Mouse (Mus musculus) limb, embryonic 12.5 days (tissue): ENCODE results near the gene Rnf126. TPM values are rescaled to one million over a fixed set of nuclear protein-coding genes. Genes with fewer than 3 reads are reported as not detected.

Experiments used
- ATAC-seq: fragments of 200-750 bp; cut with Nextera tagmentation; 2 replicates; pipeline ENCODE4 v1.8.0; 2017; ENCODE audit warnings: low read depth, moderate TSS enrichment; ENCODE audit not compliant: insufficient number of reproducible peaks, insufficient read depth, low FRiP score, low TSS enrichment
- H3K27ac ChIP-seq: fragments of 300-500 bp; sonication (generic); 2 replicates; pipeline ENCODE4 v1.5.1; 2016; ENCODE audit warnings: mild to moderate bottlenecking, moderate library complexity
- H3K27me3 ChIP-seq: fragments of 300-500 bp; sonication (generic); 2 replicates; pipeline ENCODE4 v1.6.1; 2016; ENCODE audit warnings: mild to moderate bottlenecking, moderate library complexity
- H3K36me3 ChIP-seq: fragments of 300-500 bp; sonication (generic); 2 replicates; pipeline ENCODE4 v1.6.1; 2016; ENCODE audit warnings: mild to moderate bottlenecking, moderate library complexity
- H3K4me1 ChIP-seq: fragments of 300-500 bp; sonication (generic); replicated peaks from 2 replicates; pipeline ENCODE4 v1.6.1; 2016
- H3K4me2 ChIP-seq: fragments of 300-500 bp; sonication (generic); 2 replicates; pipeline ENCODE4 v1.6.1; 2016; ENCODE audit warnings: mild to moderate bottlenecking, moderate library complexity
- H3K4me3 ChIP-seq: fragments of 300-500 bp; sonication (generic); replicated peaks from 2 replicates; pipeline ENCODE4 v1.5.1; 2016; ENCODE audit warnings: mild to moderate bottlenecking
- H3K9ac ChIP-seq: fragments of 300-500 bp; sonication (generic); replicated peaks from 2 replicates; pipeline ENCODE4 v1.6.1; 2016; ENCODE audit warnings: mild to moderate bottlenecking, moderate library complexity
- H3K9me3 ChIP-seq: fragments of 300-500 bp; sonication (generic); 2 replicates; pipeline ENCODE4 v1.6.1; 2016; ENCODE audit warnings: mild to moderate bottlenecking, moderate library complexity
- WGBS: fragments of 180-500 bp; shearing (Covaris S2); methylation state at CpG from one replicate; pipeline ENCODE4 v1.1.7; 2016; 5-methylcytosine and 5-hydroxymethylcytosine counted together
- polyA plus RNA-seq: library from polyadenylated mRNA; unstranded; fragments of >200 nt; fragmentation: Nextera tagmentation; extraction: Ambion mirVana; gene quantifications from 2 replicates; pipeline ENCODE4 v1.2.1, GENCODE M21; 2016

Gene Rnf126
- polyA plus RNA-seq, 1 experiment from 2014 or later = 108 TPM

DNA sequence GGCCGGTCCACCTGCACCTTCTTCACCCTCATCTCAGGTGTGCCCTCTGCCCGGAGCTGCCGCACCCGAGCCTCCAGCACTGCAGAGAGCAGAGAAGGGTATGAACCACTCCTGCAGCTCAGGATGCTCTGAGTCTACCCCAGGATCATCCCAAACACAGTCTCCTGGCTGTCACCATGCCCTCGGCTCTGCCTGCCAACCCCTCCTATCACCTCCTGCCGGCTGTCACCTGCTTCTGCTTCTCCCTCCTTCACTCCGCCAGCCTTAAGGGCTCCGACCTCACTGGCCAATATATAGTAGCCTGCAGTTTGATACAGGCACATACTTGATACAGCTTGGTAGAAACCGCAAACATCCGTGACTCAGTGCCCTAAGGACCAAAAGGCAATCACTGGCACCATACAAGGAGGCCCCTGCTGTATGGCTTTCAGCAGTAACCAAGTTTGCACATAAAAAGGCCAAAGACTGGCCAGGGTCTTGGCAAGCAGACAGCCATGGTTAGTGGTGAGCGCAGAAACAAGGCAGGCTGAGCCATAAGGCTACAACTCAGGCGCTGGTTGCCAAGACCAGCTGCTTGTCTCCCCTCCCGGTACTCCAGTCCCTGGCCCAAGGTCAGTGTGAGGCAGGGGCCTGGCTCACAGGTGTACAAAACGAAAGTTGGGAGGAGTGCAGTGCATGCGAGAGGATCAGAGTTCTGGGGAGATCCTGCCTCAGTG lies 22.9 kb downstream of the Rnf126 start:
- 93% methylated on average over 15 of the region's 15 CpGs for whole genome bisulfite sequencing
- no peak overlapping the region for H3K27ac ChIP-seq
- H3K36me3 ChIP-seq = peaks cover 57% of the 10 kb centered on the region
- peaks cover 24% of the 10 kb centered on the region for H3K9me3 ChIP-seq
- H3K9ac ChIP-seq = no peak overlapping the region
- ATAC-seq = no peak
- no peak overlapping the region for H3K4me2 ChIP-seq
- H3K4me1 ChIP-seq = peaks cover 6% of the 10 kb centered on the region
- no peaks in the 10 kb centered on the region for H3K27me3 ChIP-seq
- no peak overlapping the region for H3K4me3 ChIP-seq

DNA sequence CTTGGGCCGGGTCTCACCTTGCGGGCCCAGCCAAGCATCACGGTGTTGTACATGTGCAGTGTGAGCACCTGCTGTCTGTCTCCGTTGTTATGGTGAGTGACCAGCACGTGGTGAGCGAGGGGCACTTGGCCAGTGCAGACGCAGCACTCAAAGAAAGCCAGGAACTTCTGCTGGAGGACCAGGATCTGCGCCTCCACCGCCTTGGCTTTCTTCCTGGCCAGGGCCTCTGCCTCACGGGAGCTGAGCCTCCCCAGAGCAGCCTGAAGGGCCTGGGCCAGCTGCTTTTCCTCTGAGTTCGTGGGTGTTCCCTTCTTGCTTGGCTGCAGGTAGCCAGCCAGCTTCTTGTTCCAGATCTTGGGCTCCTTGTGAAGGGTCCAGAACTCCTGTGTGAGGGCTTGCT lies 23.6 kb downstream of the Rnf126 start:
- no peak for ATAC-seq
- Histone ChIP-seq H3K9me3 (peaks cover 31% of the 10 kb centered on the region), H3K27me3 (no peaks in the 10 kb centered on the region), H3K4me1 (peaks cover 6% of the 10 kb centered on the region), H3K4me2 (no peak overlapping the region), H3K27ac (no peak overlapping the region), H3K4me3 (no peak overlapping the region), H3K36me3 (peaks cover 63% of the 10 kb centered on the region), H3K9ac (no peak overlapping the region)
- WGBS = 93% methylated on average over 11 of the region's 11 CpGs

DNA sequence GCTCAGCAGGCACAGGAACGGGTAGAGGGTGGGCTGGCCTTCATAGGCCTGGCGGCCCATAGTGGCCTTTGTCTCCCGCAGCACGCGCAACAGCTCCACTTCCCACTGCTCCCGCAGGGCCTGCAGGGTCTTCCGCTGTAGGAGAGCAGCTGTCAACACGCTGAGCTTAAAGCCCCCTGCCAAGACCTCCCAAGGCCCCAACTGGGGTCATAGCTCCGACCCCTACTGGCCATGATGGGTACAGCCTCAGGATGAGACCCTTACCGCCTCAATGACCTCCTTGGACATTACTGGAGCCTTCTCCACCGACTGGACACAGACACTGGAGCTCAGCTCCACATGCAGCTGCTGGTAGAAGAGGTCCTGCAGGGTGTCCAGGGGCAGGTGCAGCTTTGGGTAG lies 25.9 kb downstream of the Rnf126 start:
- 77% methylated on average over 11 of the region's 11 CpGs for WGBS
- ATAC-seq = no peak
- Histone ChIP-seq H3K36me3 (peaks cover 86% of the 10 kb centered on the region), H3K4me1 (peaks cover 6% of the 10 kb centered on the region), H3K4me2 (no peak overlapping the region), H3K9ac (no peak overlapping the region), H3K4me3 (no peak overlapping the region), H3K27ac (no peak overlapping the region), H3K9me3 (peaks cover 54% of the 10 kb centered on the region), H3K27me3 (peaks cover 18% of the 10 kb centered on the region)

DNA sequence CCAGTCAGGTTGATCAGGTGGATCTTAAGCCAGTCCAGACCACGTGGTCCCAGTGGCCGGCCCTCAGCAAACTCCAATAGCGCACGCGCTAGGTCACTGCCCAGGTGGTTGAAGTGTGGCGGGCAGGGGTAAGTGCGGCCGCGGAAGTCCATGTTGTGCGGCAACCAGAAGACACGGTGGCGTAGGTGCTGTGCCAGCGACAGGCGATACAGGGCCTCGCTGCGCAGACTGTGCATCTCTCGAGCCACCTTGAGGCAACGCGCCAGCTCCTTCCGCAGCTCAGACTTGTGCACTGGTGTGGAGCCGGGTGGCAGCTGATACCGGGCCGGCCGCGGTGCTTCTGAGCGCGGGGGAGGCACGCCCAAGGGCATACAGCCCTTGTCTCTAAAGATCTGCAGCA lies 27.5 kb downstream of the Rnf126 start:
- WGBS = 96% methylated on average over 28 of the region's 28 CpGs
- H3K9me3 ChIP-seq = peaks cover 64% of the 10 kb centered on the region
- no peak overlapping the region for H3K27ac ChIP-seq
- H3K4me1 ChIP-seq = peaks cover 5% of the 10 kb centered on the region; the same call in 1 of the 2 replicates
- H3K36me3 ChIP-seq = peaks cover 99% of the 10 kb centered on the region
- ATAC-seq = no peak
- peaks cover 34% of the 10 kb centered on the region for H3K27me3 ChIP-seq
- no peak overlapping the region for H3K4me2 ChIP-seq
- H3K9ac ChIP-seq = no peak overlapping the region
- H3K4me3 ChIP-seq = no peak overlapping the region

DNA sequence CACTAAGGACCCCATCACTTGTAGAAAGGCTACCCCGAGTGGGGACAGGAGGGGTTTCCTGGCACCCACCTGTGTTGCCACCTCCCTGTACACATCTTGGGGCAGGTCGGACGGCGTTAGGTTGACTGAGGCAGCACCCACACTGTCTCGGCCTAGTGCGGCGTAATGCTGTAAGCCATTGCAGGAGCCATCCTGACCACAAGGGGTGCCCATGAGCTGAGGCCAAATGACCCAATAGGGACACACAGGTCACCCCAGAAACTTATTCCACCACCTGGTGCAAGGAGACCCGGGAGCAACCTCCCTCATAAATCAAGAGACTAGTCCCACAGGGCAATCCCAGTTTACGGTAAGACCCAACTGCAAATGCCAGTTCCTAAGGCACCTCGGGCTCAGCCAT lies 28.5 kb downstream of the Rnf126 start:
- no peak for ATAC-seq
- H3K4me2 ChIP-seq = no peak overlapping the region
- H3K27me3 ChIP-seq = peaks cover 34% of the 10 kb centered on the region
- peaks cover 5% of the 10 kb centered on the region; the same call in 1 of the 2 replicates for H3K4me1 ChIP-seq
- H3K36me3 ChIP-seq = peaks cover 99% of the 10 kb centered on the region
- 90% methylated on average over 10 of the region's 10 CpGs for WGBS
- no peak overlapping the region for H3K27ac ChIP-seq
- no peak overlapping the region for H3K4me3 ChIP-seq
- H3K9me3 ChIP-seq = peaks cover 68% of the 10 kb centered on the region
- no peak overlapping the region for H3K9ac ChIP-seq

DNA sequence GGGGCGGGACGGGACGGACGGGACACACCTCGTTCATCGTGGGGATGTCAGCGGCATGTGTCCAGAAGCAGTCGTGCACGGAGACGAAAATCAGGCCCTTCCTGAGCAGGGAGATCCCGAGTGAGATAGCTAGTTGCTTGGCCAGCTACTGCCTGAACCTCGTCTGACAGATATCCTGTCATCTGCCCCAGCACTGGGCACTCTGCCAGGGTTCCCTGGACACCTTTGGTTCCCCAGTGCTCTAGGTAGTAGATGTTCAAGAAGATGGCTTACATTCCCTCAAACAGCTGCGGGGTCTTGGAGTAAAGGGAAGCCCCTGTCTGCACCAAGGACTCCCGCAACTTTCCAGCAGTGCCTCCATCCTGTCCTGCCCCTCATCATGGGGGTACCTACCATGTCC lies 30.0 kb downstream of the Rnf126 start:
- Histone ChIP-seq H3K27ac (no peak overlapping the region), H3K27me3 (peaks cover 34% of the 10 kb centered on the region), H3K4me2 (no peak overlapping the region), H3K9ac (no peak overlapping the region), H3K4me3 (no peak overlapping the region), H3K36me3 (peaks cover 91% of the 10 kb centered on the region), H3K9me3 (peaks cover 72% of the 10 kb centered on the region), H3K4me1 (peaks cover 5% of the 10 kb centered on the region; the same call in 1 of the 2 replicates)
- WGBS = 91% methylated on average over 14 of the region's 14 CpGs
- ATAC-seq = no peak

DNA sequence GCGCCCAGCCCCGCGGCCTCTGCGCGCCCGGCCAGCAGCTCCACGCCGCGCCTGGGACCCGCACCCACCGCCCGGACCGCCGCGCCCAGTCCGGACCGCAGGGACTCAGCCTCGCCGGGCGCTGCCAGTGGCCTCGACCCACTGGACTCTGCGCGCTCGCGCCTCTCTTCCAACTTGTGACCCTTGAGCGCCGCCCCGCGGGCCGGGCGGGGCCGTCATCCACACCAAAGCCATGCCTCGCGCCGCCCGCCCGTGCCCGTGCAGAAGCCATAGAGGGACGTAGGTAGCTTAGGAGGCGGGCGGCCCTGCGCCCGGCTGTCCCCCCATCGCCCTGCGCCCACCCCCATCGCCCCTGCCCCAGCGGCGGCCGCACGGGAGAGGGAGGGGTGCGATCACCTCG lies 31.4 kb downstream of the Rnf126 start:
- peaks cover 77% of the 10 kb centered on the region for H3K36me3 ChIP-seq
- peaks cover 34% of the 10 kb centered on the region for H3K27me3 ChIP-seq
- 28% methylated on average over 51 of the region's 52 CpGs for WGBS
- no peak overlapping the region; the same call in 1 of the 2 replicates for H3K9ac ChIP-seq
- H3K4me1 ChIP-seq = peaks cover 5% of the 10 kb centered on the region; the same call in 1 of the 2 replicates
- no peak for ATAC-seq
- H3K4me2 ChIP-seq = peak overlapping the region; percentile 30; the same call in 1 of the 2 replicates
- no peak overlapping the region for H3K27ac ChIP-seq
- H3K9me3 ChIP-seq = peaks cover 67% of the 10 kb centered on the region
- 0 out of 2 replicates have a peak overlapping the region, but pooled peaks have one; percentile 15 for H3K4me3 ChIP-seq

DNA sequence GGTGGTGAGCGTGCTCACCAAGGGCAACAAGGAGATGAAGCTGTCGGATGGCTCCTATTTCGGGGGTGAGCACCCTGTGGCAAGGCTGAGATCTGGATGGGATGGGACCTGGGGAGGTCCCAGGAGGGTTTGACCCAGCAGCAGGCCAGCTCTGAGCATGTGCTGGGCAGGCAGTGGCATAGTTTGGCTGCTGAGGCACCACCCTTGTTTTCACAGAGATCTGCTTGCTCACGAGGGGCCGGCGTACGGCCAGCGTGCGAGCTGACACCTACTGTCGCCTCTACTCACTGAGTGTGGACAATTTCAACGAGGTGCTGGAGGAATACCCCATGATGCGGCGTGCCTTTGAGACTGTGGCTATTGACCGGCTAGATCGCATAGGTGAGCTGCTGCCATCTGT lies 32.9 kb downstream of the Rnf126 start:
- H3K36me3 ChIP-seq = peaks cover 62% of the 10 kb centered on the region
- H3K4me1 ChIP-seq = peaks cover 5% of the 10 kb centered on the region; the same call in 1 of the 2 replicates
- no peak overlapping the region for H3K4me3 ChIP-seq
- 95% methylated on average over 15 of the region's 15 CpGs for WGBS
- H3K27ac ChIP-seq = no peak overlapping the region
- ATAC-seq = no peak
- H3K9me3 ChIP-seq = peaks cover 52% of the 10 kb centered on the region
- H3K4me2 ChIP-seq = no peak overlapping the region
- H3K27me3 ChIP-seq = peaks cover 41% of the 10 kb centered on the region
- H3K9ac ChIP-seq = no peak overlapping the region

DNA sequence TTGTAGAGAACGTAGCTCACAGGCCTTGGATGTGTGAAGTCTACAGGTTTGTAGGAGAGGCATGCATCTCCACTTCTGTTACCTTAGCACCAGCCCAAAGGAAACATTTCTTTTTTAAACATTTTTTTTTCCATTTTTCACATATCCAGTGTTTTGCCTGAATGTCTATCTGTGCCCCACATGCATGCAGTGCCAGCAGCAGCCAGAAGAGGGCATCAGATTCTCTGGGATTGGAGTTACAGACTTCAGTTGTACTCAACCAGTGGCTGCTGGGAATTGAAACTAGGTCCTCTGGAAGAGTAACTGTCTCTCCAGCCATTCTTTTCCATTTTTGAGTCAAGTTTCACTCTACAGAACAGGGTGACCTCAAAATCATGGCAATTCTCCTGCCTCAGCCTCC lies 34.3 kb downstream of the Rnf126 start:
- H3K27ac ChIP-seq = no peak overlapping the region
- peaks cover 40% of the 10 kb centered on the region for H3K9me3 ChIP-seq
- H3K36me3 ChIP-seq = peaks cover 49% of the 10 kb centered on the region
- peaks cover 43% of the 10 kb centered on the region for H3K27me3 ChIP-seq
- ATAC-seq = no peak
- H3K4me1 ChIP-seq = peaks cover 5% of the 10 kb centered on the region; the same call in 1 of the 2 replicates
- no peak overlapping the region for H3K9ac ChIP-seq
- H3K4me2 ChIP-seq = no peak overlapping the region
- H3K4me3 ChIP-seq = no peak overlapping the region
- 93% methylated on average over 1 of the region's 1 CpGs for WGBS

DNA sequence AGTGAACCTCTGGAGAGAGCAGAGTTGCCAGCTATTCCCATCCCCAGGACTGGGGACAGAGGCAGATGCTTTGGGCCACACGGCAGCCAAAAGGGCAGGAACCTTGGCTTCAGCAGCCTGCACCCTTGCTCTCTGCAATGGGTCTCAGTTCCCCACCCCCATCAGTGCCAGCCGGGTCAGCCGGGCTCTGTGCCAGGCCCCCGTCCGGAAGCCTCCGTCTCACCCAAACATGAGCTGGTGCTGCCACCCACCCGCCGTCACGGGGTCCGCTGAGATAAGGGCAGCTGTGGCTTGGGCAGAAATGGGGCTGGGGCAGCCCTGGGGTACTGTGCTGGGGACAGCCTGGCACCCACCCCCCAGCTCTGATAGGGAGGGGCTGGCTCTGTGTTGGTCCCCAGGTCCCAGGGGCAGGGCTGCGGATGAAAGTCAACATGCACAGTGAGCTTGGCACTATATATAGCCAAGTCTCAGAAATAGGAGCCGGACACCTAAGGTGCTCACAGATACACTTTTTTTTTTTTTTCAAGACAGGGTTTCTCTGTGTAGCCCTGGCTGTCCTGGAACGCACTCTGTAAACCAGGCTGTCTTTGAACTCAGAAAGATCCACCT lies 37.3 kb downstream of the Rnf126 start:
- WGBS = 89% methylated on average over 13 of the region's 13 CpGs
- no peaks in the 10 kb centered on the region for H3K4me1 ChIP-seq
- ATAC-seq = no peak
- H3K9ac ChIP-seq = no peak overlapping the region
- H3K27me3 ChIP-seq = peaks cover 13% of the 10 kb centered on the region; the same call in 1 of the 2 replicates
- H3K36me3 ChIP-seq = peaks cover 18% of the 10 kb centered on the region
- H3K4me2 ChIP-seq = no peak overlapping the region
- H3K4me3 ChIP-seq = no peak overlapping the region
- no peak overlapping the region for H3K27ac ChIP-seq
- peaks cover 17% of the 10 kb centered on the region; the same call in 1 of the 2 replicates for H3K9me3 ChIP-seq

DNA sequence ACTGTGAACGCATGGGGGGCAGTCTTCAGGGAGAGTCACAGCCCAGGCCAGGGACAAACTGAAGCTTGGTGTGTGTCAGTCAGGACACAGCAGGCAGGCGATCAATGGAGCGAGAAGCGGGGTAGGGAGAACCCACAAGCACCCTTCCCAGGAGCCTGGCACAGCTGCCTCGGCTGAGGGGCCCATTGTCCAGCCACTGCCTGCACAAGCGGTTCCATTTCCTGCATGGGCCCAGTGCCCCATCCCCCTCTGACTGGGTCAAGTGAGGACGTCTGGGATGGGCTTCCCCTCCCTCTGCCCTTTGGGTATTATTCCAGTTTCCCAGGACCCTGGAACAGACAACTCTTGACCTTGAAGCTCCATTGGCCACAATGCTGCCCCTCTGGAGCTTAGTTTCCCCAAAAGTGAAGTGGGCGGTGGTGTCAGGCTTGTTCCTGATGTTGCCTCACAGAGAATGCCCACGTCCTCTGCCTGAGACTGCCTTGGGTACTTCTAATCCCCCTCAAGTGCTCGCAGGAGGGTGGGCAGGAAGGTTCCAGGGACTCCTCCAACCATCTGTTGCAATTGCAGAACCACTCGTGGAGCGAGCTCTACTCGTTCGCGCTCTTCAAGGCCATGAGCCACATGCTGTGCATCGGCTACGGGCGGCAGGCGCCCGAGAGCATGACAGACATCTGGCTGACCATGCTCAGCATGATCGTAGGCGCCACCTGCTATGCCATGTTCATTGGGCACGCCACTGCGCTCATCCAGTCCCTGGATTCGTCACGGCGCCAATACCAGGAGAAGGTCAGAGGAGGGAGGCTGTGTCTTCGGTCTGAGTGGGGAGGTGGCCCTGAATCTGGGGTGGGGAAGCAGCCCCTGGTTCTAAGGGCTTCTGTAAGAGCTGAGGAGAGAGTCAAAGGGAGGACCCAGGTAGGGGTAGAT lies 38.2 kb downstream of the Rnf126 start:
- H3K27me3 ChIP-seq = peaks cover 10% of the 10 kb centered on the region; the same call in 1 of the 2 replicates
- ATAC-seq = no peak
- H3K4me2 ChIP-seq = no peak overlapping the region
- no peak overlapping the region for H3K9ac ChIP-seq
- H3K27ac ChIP-seq = no peak overlapping the region
- 76% methylated on average over 28 of the region's 28 CpGs for WGBS
- no peaks in the 10 kb centered on the region for H3K4me1 ChIP-seq
- H3K9me3 ChIP-seq = peaks cover 12% of the 10 kb centered on the region; the same call in 1 of the 2 replicates
- H3K36me3 ChIP-seq = peaks cover 10% of the 10 kb centered on the region
- H3K4me3 ChIP-seq = no peak overlapping the region
